Mouse (Mus musculus) heart, adult 2 months (tissue): ENCODE data around the gene Kcnt1. TPM values are rescaled to one million over a fixed set of nuclear protein-coding genes. Genes with fewer than 3 reads are reported as not detected.
A peak's percentile ranks its signal among the peaks of the same experiment; 100 is the strongest.

Source experiments
- DNase-seq, 2 experiments: peaks; one replicate each; pipeline ENCODE4 v3.0.0; 2021
- H3K27ac ChIP-seq: fragments of 200-600 bp; 2 replicates; pipeline ENCODE4 v1.8.1; 2022
- H3K27me3 ChIP-seq: fragments of 200-500 bp; 2 replicates; pipeline ENCODE4 v1.6.1; 2012; ENCODE audit warnings: mild to moderate bottlenecking, low read length, inconsistent platforms, mixed read lengths; ENCODE audit not compliant: control insufficient read depth, insufficient read depth
- H3K36me3 ChIP-seq: fragments of 200-500 bp; 2 replicates; pipeline ENCODE4 v1.6.1; 2012; ENCODE audit warnings: low read length, inconsistent platforms; ENCODE audit not compliant: control insufficient read depth, insufficient read depth
- H3K4me1 ChIP-seq: fragments of 200-500 bp; 2 replicates; pipeline ENCODE4 v1.6.1; 2011; ENCODE audit warnings: low read length; ENCODE audit not compliant: control insufficient read depth, insufficient read depth
- H3K4me3 ChIP-seq: fragments of 200-600 bp; 2 replicates; pipeline ENCODE4 v1.8.1; 2022
- H3K79me2 ChIP-seq: fragments of 200-500 bp; replicated peaks from 2 replicates; pipeline ENCODE4 v1.6.1; 2012; ENCODE audit warnings: mild to moderate bottlenecking, inconsistent platforms, low read length, moderate library complexity, mixed read lengths; ENCODE audit not compliant: control insufficient read depth, insufficient read depth
- H3K9ac ChIP-seq: fragments of 200-500 bp; 2 replicates; pipeline ENCODE4 v1.6.1; 2012; ENCODE audit warnings: low read depth, mild to moderate bottlenecking, control low read depth, inconsistent platforms, low read length, mixed read lengths
- CTCF ChIP-seq: fragments of 200-600 bp; IDR thresholded peaks from 2 replicates; pipeline ENCODE4 v1.8.1; 2022; ENCODE audit warnings: antibody characterized with exemption, mild to moderate bottlenecking, moderate library complexity
- EP300 ChIP-seq: fragments of 200-500 bp; IDR thresholded peaks from 2 replicates; pipeline ENCODE4 v1.6.1; 2011; ENCODE audit warnings: low read depth, low read length, control low read depth; ENCODE audit not compliant: insufficient read depth
- POLR2A ChIP-seq: fragments of 200-500 bp; IDR thresholded peaks from 2 replicates; pipeline ENCODE4 v1.6.1; 2011; ENCODE audit warnings: mild to moderate bottlenecking, low read depth, low read length, control low read depth; ENCODE audit not compliant: insufficient read depth
- WGBS: fragments of 180-500 bp; shearing (Covaris S2); methylation state at CpG from one replicate; pipeline ENCODE4 v1.1.7; 2018; 5-methylcytosine and 5-hydroxymethylcytosine counted together
- intact Hi-C: fragments of 180-260 bp; cut with DNase I; formaldehyde crosslinking; loops from one replicate; pipeline ENCODE4 v1.15.1; 2025
- polyA plus RNA-seq: library from polyadenylated mRNA; depleted of rRNA; stranded (reverse); fragments of >200 nt; gene quantifications from 2 replicates; pipeline ENCODE4 v1.2.3, GENCODE M21; 2012; rRNA removed
- total RNA-seq, 2 experiments: library from RNA; stranded (reverse); gene quantifications; 2 replicates each; pipeline ENCODE4 v1.2.3; 2021

The Kcnt1 gene
- total and polyA plus RNA-seq, 3 experiments, result 0.55 to 0.92 (median 0.66) TPM

GRCm38 (mm10) chr2:25947950-25948349, 84.4 kb downstream of the Kcnt1 start:
- no peak overlapping the region for H3K9ac ChIP-seq
- H3K27ac ChIP-seq, result no peak overlapping the region
- no peak overlapping the region for H3K4me3 ChIP-seq
- H3K27me3 ChIP-seq, result no peaks in the 10 kb centered on the region
- WGBS, result 63% methylated on average over 3 of the region's 3 CpGs
- intact Hi-C loops, result no loop called here
- no peaks in the 10 kb centered on the region; the same call in 1 of the 2 replicates for H3K79me2 ChIP-seq
- H3K4me1 ChIP-seq, result no peaks in the 10 kb centered on the region
- no peak for DNase-seq
- no peaks in the 10 kb centered on the region for H3K36me3 ChIP-seq
- peak; percentile 56 for TF ChIP-seq CTCF
- TF ChIP-seq POLR2A, result no peak

GRCm38 (mm10) chr2:25949291-25949690, 85.8 kb downstream of the Kcnt1 start:
- DNase-seq, result no peak
- WGBS, result 92% methylated on average over 3 of the region's 3 CpGs
- H3K9ac ChIP-seq, result no peak overlapping the region
- H3K4me3 ChIP-seq, result no peak overlapping the region
- TF ChIP-seq POLR2A (no peak), CTCF (no peak), EP300 (no peak)
- no peaks in the 10 kb centered on the region; the same call in 1 of the 2 replicates for H3K79me2 ChIP-seq
- H3K27me3 ChIP-seq, result no peaks in the 10 kb centered on the region
- no peak overlapping the region for H3K27ac ChIP-seq
- no peaks in the 10 kb centered on the region for H3K4me1 ChIP-seq
- intact Hi-C loops, result no loop called here
- no peaks in the 10 kb centered on the region for H3K36me3 ChIP-seq

Other genes with a start within 250 kb of the Kcnt1 start
- gene Ccdc183, start 246.1 kb upstream of the Kcnt1 start, total RNA-seq, result not detected
- gene Ccdc183, start 246.1 kb upstream of the Kcnt1 start, polyA plus RNA-seq, result not detected in 2 replicates
- 10 to 100 TPM; 29.4 to 32.6 TPM for gene Tmem141, start 241.7 kb upstream of the Kcnt1 start, total RNA-seq
- 49.2 and 73.7 TPM in 2 replicates for gene Tmem141, start 241.7 kb upstream of the Kcnt1 start, polyA plus RNA-seq
- gene Fcna, start 235.7 kb upstream of the Kcnt1 start, total RNA-seq, result 1 to 10 TPM; 4.8 to 6.8 TPM
- gene Fcna, start 235.7 kb upstream of the Kcnt1 start, polyA plus RNA-seq, result 3.4 and 4.0 TPM in 2 replicates
- 1 to 10 TPM in 1 of 2 experiments, under 1 TPM in 1; 0.98 to 1.2 TPM for gene Lcn8, start 210.6 kb upstream of the Kcnt1 start, total RNA-seq
- 0.20 TPM in 1 of 2 replicates, not detected in the other for gene Lcn8, start 210.6 kb upstream of the Kcnt1 start, polyA plus RNA-seq
- gene Lcn5, start 205.8 kb upstream of the Kcnt1 start, total RNA-seq, result not detected
- not detected in 2 replicates for gene Lcn5, start 205.8 kb upstream of the Kcnt1 start, polyA plus RNA-seq
- not detected for gene Lcn6, start 186.9 kb upstream of the Kcnt1 start, total RNA-seq
- gene Lcn6, start 186.9 kb upstream of the Kcnt1 start, polyA plus RNA-seq, result not detected in 2 replicates
- not detected for gene Lcn10, start 181.0 kb upstream of the Kcnt1 start, total RNA-seq
- gene Lcn10, start 181.0 kb upstream of the Kcnt1 start, polyA plus RNA-seq, result not detected in 2 replicates
- gene Obp2a, start 163.7 kb upstream of the Kcnt1 start, total RNA-seq, result not detected
- gene Obp2a, start 163.7 kb upstream of the Kcnt1 start, polyA plus RNA-seq, result not detected in 2 replicates
- gene Bmyc, start 157.0 kb upstream of the Kcnt1 start, total RNA-seq, result 10 to 100 TPM; 12.7 to 14.8 TPM
- 11.9 and 21.2 TPM in 2 replicates for gene Bmyc, start 157.0 kb upstream of the Kcnt1 start, polyA plus RNA-seq
- not detected for gene Obp2b, start 126.7 kb upstream of the Kcnt1 start, total RNA-seq
- gene Obp2b, start 126.7 kb upstream of the Kcnt1 start, polyA plus RNA-seq, result not detected in 2 replicates
- gene Lcn3, start 98.2 kb upstream of the Kcnt1 start, total RNA-seq, result not detected
- not detected in 2 replicates for gene Lcn3, start 98.2 kb upstream of the Kcnt1 start, polyA plus RNA-seq
- not detected for gene Lcn11, start 86.7 kb upstream of the Kcnt1 start, total RNA-seq
- not detected in 2 replicates for gene Lcn11, start 86.7 kb upstream of the Kcnt1 start, polyA plus RNA-seq
- not detected for gene Gm13539, start 81.5 kb upstream of the Kcnt1 start, total RNA-seq
- gene Gm13539, start 81.5 kb upstream of the Kcnt1 start, polyA plus RNA-seq, result not detected in 2 replicates
- not detected for gene Glt6d1, start 47.9 kb upstream of the Kcnt1 start, total RNA-seq
- not detected in 2 replicates for gene Glt6d1, start 47.9 kb upstream of the Kcnt1 start, polyA plus RNA-seq
- not detected for gene Lcn9, start 40.6 kb upstream of the Kcnt1 start, total RNA-seq
- gene Lcn9, start 40.6 kb upstream of the Kcnt1 start, polyA plus RNA-seq, result not detected in 2 replicates
- not detected for gene Sohlh1, start 16.5 kb upstream of the Kcnt1 start, total RNA-seq
- not detected in 2 replicates for gene Sohlh1, start 16.5 kb upstream of the Kcnt1 start, polyA plus RNA-seq
- 10 to 100 TPM; 38.9 to 45.1 TPM for gene Camsap1, start 119.5 kb downstream of the Kcnt1 start, total RNA-seq
- 7.4 and 13.5 TPM in 2 replicates for gene Camsap1, start 119.5 kb downstream of the Kcnt1 start, polyA plus RNA-seq
- 10 to 100 TPM; 86.3 to 92.0 TPM for gene Ubac1, start 158.0 kb downstream of the Kcnt1 start, total RNA-seq
- gene Ubac1, start 158.0 kb downstream of the Kcnt1 start, polyA plus RNA-seq, result 116 and 139 TPM in 2 replicates